Mouse (Mus musculus): ENCODE data around the gene Casq1. TPM values are rescaled to one million over a fixed set of nuclear protein-coding genes. Genes with fewer than 3 reads are reported as not detected.

The Casq1 gene
- polyA plus RNA-seq, 1 experiment from 2014 or later = 2.4 TPM

DNA sequence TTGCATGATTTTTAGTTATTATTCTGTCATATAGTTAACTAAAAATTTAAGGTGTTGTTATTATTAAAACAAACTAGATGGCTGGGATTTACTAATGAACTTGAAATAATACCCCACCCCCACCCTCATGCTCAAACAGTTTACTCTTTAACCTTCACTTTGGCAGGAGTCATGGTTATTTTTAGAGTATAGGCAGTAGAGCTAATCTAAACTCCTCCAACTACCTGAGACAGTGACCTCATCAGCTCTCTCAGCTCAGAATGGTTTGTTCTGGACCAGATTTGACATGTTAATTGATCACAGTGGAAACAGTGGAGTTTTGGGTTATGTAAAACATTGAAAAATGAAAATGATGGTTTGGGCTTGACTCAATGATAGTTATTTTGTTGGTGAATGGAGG is 59.2 kb downstream of the Casq1 start:
- DNase-seq (ENCODE audit: low spot score) (no peak), ATAC-seq (replicated peaks; ENCODE audit: low FRiP score, low read depth) (no peak)
- no peak overlapping the region for H3K4me2 ChIP-seq (ENCODE audit: low read length)
- peaks cover 12% of the 10 kb centered on the region; the same call in 1 of the 2 replicates for H3K36me3 ChIP-seq (ENCODE audit: insufficient read depth, low read length)
- H3K4me3 ChIP-seq (replicated peaks; ENCODE audit: low read depth, low read length) = no peak overlapping the region
- TF ChIP-seq CTCF (IDR thresholded peaks at IDR 0.05; ENCODE audit: low read depth) = no peak
- no peaks in the 10 kb centered on the region for H3K9me3 ChIP-seq (replicated peaks; ENCODE audit: low read length)
- H3K4me1 ChIP-seq (replicated peaks; ENCODE audit: insufficient read depth, low read length) = peaks cover 3% of the 10 kb centered on the region; the same call in 1 of the 2 replicates
- no peaks in the 10 kb centered on the region for H3K27me3 ChIP-seq (ENCODE audit: insufficient read depth, low read length)
- no peak overlapping the region for H3K9ac ChIP-seq (ENCODE audit: low read depth, low read length)
- H3K27ac ChIP-seq = no peak overlapping the region

DNA sequence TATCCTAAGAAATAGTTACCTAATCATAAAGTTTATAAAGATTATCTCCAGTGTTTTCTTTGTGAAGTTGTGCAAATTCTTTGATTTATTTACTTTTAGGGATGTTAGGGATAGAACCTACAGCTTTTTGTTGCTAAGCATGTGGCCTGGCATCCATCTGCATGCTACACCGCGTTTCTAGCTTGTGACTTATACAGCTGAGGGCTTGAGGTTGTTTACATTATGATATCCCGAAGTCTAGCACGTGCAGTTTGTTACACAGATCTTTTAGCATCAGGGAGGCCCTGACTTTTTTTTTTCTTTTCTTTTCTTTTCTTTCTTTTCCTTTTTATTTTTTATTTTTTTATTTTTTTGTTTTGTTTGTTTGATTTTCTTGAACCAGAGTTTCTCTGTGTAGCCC is 59.7 kb downstream of the Casq1 start:
- Histone ChIP-seq H3K36me3 (ENCODE audit: insufficient read depth, low read length) (peaks cover 15% of the 10 kb centered on the region; the same call in 1 of the 2 replicates), H3K4me1 (replicated peaks; ENCODE audit: insufficient read depth, low read length) (peaks cover 3% of the 10 kb centered on the region; the same call in 1 of the 2 replicates), H3K9me3 (replicated peaks; ENCODE audit: low read length) (no peaks in the 10 kb centered on the region), H3K4me2 (ENCODE audit: low read length) (no peak overlapping the region), H3K4me3 (replicated peaks; ENCODE audit: low read depth, low read length) (no peak overlapping the region), H3K27me3 (ENCODE audit: insufficient read depth, low read length) (no peaks in the 10 kb centered on the region), H3K27ac (no peak overlapping the region), H3K9ac (ENCODE audit: low read depth, low read length) (no peak overlapping the region)
- DNase-seq (ENCODE audit: low spot score) = no peak
- no peak for TF ChIP-seq CTCF (IDR thresholded peaks at IDR 0.05; ENCODE audit: low read depth)
- ATAC-seq (replicated peaks; ENCODE audit: low FRiP score, low read depth) = no peak
- WGBS = 39% methylated on average over 4 of the region's 4 CpGs

Other genes with a start within 250 kb of the Casq1 start
- gene Vangl2, start 191.4 kb downstream of the Casq1 start, polyA plus RNA-seq (2015; fragmentation: Nextera tagmentation; extraction: Ambion mirVana) = 13.6 and 13.8 TPM in 2 replicates
- not detected in 2 replicates for gene Nhlh1, start 162.3 kb downstream of the Casq1 start, polyA plus RNA-seq (2015; fragmentation: Nextera tagmentation; extraction: Ambion mirVana)
- gene Copa, start 137.3 kb downstream of the Casq1 start, polyA plus RNA-seq (2015; fragmentation: Nextera tagmentation; extraction: Ambion mirVana) = 143 and 163 TPM in 2 replicates
- 129 and 135 TPM in 2 replicates for gene Ncstn, start 137.1 kb downstream of the Casq1 start, polyA plus RNA-seq (2015; fragmentation: Nextera tagmentation; extraction: Ambion mirVana)
- gene Pex19, start 93.1 kb downstream of the Casq1 start, polyA plus RNA-seq (2015; fragmentation: Nextera tagmentation; extraction: Ambion mirVana) = 133 and 136 TPM in 2 replicates
- 110 and 123 TPM in 2 replicates for gene Dcaf8, start 71.8 kb downstream of the Casq1 start, polyA plus RNA-seq (2015; fragmentation: Nextera tagmentation; extraction: Ambion mirVana)
- 91.8 and 103 TPM in 2 replicates for gene Pea15a, start 13.1 kb downstream of the Casq1 start, polyA plus RNA-seq (2015; fragmentation: Nextera tagmentation; extraction: Ambion mirVana)
- not detected in 2 replicates for gene Atp1a4, start 38.5 kb upstream of the Casq1 start, polyA plus RNA-seq (2015; fragmentation: Nextera tagmentation; extraction: Ambion mirVana)
- gene Igsf8, start 41.8 kb upstream of the Casq1 start, polyA plus RNA-seq (2015; fragmentation: Nextera tagmentation; extraction: Ambion mirVana) = 39.0 and 43.0 TPM in 2 replicates
- 1.6 and 2.0 TPM in 2 replicates for gene Atp1a2, start 78.2 kb upstream of the Casq1 start, polyA plus RNA-seq (2015; fragmentation: Nextera tagmentation; extraction: Ambion mirVana)
- gene Kcnj9, start 109.5 kb upstream of the Casq1 start, polyA plus RNA-seq (2015; fragmentation: Nextera tagmentation; extraction: Ambion mirVana) = 0.03 and 0.06 TPM in 2 replicates
- 3.3 and 4.2 TPM in 2 replicates for gene Kcnj10, start 121.3 kb upstream of the Casq1 start, polyA plus RNA-seq (2015; fragmentation: Nextera tagmentation; extraction: Ambion mirVana)
- 5.8 and 6.1 TPM in 2 replicates for gene Pigm, start 156.7 kb upstream of the Casq1 start, polyA plus RNA-seq (2015; fragmentation: Nextera tagmentation; extraction: Ambion mirVana)

All from kidney, postnatal 0 days (tissue).